Mouse (Mus musculus) layer of hippocampus, adult 18-20 months (tissue): ENCODE measurements around the gene Slc37a3. TPM values are rescaled to one million over a fixed set of nuclear protein-coding genes. Genes with fewer than 3 reads are reported as not detected.

Source experiments
- DNase-seq, 2 experiments: peaks; one replicate each; pipeline ENCODE4 v3.0.0; 2022; ENCODE audit warnings: low spot score in 2 of 2
- total RNA-seq, 2 experiments: library from RNA; stranded (reverse); gene quantifications; 2 replicates each; pipeline ENCODE4 v1.2.3; 2021

Gene Slc37a3
- total RNA-seq, 2 experiments from 2014 or later = 66.2 to 75.6 TPM

DNA sequence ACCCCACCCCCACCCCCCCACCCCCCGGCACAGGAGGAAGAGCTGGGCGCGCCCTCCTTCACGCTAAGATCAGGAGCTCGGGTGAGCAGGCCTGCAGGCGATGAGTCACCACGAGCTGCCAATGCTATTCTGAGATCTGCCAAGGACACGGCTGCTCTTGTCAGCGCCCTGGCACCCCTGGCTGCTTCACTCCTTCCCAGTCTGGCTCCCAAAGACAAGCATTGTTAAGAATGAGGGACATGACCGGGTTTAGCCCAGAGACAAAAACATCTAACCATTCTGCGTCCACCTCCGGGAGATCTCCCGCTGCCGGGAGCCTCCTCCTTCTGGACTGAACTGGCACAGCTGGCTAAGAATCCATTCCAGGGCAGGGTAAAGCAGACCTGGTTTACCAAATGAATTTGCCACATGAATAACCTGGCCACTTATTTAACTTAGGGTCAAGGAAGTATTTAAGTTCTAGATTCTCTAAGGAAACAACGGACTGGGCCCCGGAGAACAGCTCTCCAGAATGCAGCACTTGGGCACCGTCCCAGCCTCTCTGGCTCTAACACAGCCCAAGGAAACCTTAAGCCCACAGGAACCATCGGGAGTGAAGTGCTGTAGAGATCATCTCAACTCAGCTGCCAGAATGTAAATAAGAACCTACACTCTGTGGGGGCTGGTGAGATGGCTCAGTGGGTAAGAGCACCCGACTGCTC, 58.3 kb downstream of the Slc37a3 start:
- DNase-seq = peak; percentile 54 to 76

DNA sequence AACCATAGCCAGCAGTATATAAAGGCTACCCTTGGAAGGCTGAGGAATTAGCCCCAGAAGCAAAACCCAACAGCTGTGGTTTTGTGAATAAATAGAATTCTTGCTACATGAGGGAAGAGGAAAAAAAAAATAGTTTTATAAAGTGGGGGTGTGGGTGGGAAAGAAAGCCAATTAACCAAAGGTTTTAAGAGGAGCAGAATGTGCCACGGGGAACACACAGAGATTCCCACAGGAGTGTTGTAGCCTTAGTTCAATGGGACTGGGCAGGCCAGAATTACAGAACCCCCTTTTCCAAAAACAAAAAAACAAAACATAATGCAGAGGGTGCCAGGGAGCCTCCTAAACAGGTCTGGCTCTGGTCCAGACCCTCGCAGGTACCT, 58.9 kb downstream of the Slc37a3 start:
- DNase-seq = no peak

DNA sequence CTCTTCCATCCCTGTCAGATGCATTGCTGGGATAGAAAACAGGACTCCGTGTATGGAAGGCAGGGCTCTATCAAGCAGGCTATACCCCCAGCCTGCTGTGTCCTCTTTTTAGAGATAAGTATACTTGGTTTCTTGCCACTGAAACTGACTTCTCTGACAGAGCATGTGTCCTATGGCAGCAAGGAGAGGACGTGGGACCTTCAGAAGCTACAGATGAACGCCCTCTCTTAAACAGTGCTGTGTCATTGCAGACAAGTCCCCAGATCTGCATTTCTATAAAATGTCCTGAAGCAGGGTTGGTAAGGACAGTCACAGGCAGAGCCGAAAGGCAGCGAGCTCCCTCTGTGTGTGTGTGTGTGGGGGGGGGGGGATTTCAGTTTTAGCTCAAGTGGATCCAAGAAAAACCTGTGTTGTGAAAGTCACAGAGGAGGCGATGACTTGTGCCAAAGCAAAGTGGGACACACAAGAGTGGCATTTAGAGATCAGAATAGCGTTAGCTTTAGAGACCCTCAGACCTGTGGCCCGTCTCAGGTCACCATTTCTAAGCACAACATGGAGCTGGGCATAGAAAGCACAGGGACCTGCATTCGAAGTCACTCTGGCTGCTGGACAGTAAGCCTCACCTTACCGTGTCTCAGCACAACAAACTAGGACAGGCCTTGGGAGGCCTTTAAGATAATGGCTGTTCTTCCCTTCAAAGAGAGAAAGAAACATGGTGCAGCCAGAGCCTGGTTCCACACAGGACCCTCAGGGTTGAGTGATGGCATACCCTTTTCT, 59.4 kb downstream of the Slc37a3 start:
- no peak for DNase-seq

DNA sequence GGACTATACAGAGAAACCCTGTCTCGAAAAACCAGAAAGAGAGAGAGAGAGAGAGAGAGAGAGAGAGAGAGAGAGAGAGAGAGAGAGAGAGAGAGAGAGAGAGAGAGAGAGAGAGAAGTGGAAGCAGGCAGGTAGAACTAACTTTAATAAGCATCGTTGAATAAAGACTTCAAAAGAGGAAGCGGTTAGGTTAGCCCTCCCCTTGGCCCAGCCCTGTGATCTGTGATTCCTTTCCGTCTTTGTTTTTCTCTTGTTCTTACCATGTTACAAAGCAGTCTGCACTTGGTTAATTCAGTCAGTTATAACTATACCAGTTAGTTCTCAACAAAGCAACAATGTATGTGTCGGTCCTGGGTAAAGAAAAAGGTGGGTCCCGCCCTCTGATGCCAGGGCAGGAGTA, 61.4 kb downstream of the Slc37a3 start:
- no peak for DNase-seq

DNA sequence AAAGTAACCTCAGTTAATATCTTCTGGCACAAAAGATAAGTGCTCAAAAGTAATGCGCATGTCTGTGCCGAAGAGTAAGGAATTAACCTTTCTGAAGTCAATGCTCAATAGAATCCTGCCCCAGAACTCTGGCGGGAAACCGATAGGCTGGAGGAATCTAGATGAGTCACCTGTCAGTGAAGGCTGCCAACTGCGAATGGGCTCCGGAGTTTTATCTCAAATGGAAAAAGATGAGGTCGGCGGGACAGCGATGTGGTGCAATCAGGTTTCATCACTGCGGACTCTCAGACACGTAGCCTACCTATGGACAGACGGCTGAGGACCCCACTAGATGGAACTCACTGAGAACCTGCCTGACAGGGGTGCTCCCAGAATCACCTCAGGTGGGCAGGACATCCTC, 63.0 kb downstream of the Slc37a3 start:
- DNase-seq = no peak

DNA sequence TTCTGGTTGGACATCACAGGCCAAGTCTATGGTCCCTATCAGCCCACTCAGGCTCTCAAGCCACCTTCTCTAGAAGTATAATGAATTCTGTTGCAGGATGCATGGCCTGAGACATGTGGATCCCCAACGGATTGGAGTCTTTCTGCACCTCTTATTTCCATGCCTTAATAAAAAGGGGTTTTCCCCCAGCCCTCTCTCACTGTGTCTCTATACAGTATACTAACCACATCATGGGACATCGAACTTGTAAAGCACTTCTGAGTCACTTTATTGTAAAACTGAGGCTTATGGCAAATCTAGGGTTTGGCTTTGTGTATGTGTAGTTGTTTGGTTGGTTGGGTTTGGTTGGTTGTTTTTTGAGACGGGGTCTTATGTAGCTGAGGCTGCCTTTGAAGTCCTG, 65.7 kb downstream of the Slc37a3 start:
- DNase-seq = no peak

DNA sequence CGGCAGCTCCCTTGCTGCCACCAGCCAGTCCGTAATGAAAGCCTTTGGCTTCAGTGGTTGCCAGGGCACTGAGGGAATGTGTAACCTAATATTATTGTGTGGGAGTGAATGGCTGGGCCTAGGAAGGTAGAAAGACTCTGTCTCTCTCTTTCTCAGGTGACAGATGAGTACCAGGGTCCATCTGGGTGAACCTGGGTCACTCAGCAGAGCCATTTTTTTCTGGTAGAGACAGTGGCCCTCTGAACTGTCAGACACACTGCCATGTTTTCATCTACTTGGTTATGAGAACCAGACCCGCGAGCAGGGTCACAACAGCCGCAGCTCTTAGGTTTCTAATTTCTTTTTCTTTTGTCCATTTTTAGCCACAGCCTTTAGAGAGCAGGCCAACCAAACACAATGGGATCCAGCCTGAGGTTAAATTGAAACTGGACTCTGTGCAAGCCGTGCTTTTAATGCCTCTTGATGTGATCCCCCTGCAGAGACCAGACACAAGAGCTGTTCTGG, 73.1 kb downstream of the Slc37a3 start:
- DNase-seq = no peak

DNA sequence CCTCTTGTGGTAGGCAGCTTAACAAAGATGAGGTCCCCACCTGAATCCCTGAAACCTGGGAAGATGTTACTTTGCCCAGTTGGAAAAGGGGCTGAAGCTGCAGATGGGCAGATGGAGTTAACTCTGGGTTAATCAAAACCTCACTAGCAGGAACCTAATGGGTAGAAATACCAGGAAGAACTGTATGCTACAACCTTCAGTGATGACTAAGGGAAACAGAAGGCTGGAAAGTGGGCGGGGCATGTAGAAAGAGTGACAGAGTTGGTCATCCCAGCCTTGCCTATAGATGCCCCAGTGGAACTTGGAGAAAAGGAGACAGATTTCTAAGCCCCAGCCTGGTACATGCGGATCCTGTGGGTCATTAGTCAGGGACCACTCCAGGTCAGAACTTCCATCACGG, 76.0 kb downstream of the Slc37a3 start:
- no peak for DNase-seq

DNA sequence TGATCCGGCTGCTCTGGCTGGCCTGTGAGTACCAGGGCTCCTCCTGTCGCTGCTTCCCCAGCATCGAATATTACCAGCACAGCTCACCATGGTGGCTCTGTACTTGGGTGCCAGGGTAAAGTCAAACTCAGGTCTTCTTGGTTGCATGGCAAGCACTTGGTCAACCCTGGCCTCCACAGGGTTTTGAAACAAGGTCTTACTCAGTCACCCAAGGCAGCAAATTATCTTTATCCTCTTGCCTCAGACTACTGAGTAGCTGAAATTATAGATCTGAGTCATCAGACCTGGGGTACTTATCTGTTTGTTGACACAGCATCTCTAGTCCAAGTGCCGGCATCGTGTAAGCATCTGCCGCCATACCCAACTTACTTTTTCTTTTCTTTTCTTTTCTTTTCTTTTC, 80.4 kb downstream of the Slc37a3 start:
- DNase-seq = no peak

DNA sequence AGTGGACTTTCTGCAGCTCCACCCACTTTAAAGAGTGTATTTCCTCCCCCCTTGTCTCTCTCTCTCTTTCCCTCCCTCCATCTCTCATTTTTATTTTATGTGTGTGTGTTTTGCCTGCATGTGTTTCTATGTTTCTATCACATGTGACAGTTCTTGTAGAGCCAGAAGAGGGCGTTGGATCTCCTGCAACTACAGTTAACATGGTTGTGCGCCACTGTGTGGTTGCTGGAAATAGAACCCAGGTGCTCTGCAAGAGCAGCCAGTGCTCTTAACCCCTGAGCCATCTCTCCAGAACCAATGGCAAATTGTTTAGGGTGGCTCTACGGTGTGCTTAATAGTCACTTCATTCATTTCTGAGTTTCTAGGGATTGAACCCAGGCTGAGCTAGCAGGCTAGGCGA, 81.0 kb downstream of the Slc37a3 start:
- DNase-seq = no peak

DNA sequence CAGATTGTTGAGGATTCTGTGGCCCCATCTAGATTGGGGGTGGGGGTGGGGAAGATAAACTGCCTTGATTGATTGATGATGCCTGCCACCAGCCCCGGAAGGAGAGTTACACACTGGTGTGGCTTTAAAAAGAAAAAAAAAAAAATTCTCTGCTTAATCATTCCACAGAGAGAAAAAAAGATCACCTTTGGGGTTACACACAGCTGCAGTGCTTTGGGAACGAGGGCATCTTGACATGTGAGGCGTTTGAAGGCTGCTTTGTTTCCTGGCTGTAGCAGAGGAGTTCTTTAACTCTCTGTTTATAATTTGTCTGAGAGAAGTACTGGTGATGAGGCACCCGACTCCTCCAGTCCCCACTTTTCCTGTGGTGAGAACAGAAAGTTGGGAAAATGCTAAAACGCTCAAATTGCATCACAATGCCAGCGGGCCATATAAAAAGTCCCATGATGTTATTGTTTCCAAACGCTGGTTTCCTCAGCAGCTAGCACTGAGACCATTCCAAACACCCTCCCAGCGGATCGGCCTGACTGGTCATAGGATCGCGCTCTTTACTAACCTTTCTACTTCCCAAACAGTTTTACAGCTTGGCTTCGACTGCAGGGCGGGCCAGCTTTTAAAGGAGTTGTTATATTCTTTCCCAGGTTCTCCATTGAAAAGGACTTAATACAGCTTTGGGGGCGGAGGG, 81.6 kb downstream of the Slc37a3 start:
- DNase-seq = no peak

DNA sequence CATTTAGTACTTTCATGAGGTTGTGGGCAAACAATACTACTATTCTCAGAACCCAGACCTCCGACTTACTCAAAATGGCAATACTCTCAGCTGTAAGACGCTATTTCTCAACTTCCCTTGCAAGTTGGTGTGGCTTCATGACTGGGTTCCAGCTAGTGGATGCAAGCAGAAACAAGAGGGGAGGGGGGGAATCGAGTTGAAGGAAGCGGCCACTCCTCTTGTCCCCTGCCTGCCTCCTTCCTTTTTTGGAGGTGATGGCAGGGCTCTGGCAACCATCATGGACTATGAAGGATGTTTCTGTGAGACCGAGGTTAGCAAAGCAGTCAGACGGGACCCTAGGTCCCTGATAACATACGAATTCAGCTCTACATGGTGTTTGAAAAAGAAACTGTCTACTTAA, 87.8 kb downstream of the Slc37a3 start:
- no peak for DNase-seq

DNA sequence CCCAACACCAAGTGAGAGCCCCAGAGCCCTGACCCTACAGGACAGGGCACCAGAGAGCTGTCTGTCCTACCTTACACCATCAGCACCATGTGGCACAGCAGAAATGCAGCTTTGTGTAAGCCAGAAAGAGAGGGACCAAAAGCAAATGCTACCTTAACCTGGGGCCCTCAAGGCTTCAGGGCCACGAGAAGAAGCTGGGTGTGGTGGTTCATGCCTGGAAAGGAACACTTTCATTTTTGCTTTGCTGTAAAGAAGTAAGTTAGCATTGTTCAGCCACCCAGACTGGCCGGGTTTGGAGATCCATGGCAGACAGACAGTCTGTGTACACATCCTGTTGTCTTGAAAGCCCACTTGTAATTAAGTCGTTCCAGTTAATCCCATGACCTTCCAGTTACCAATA, 89.7 kb downstream of the Slc37a3 start:
- no peak for DNase-seq

DNA sequence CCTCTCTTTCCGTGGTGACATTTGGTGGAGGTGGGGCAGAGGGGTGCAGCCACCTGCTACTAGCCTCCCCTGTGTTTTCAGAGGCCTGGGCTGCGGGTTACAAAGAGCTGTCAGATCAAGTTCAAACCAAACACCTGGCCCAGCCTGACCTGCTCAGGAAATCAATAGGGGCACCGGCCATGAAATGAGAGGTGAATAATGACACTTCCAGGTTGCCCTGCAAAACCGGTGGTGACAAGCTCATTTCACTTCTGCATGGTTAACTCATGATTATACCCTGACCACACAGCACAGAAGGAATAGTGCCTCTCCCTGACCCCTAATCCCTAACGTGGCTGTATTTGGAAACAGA, 90.8 kb downstream of the Slc37a3 start:
- no peak for DNase-seq

DNA sequence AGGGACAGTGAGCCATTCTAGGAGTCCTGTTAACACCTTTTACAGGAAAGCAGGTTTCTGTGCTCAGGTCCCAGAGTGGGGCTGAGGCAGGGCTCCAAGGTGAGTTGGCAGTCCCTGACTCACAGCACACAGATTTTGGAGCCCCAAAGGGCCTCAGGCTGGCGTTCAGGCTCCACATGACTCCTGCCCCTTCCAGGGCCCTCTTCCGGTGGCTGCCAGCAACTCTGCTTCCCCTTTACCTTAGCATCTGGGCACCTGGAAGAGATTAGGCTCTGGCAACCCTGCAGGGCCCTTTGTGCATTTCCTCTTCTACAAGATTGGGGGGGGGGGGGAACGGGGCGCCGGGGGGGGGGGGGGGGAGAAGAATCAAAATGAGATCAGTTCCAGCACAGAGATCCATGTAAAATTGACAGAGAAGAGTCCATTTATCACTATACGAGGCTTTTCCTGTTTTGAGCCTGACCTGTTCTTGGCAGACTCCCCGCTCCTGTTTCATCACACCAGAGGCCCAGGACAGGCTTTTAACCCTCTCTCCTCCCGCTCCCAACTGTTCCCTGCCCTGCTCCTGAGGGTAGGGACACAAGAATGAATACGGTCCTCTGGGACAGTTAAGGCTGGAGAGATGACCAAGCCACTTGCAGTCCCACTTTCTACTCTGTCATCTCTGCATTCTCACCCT, 91.3 kb downstream of the Slc37a3 start:
- no peak for DNase-seq

DNA sequence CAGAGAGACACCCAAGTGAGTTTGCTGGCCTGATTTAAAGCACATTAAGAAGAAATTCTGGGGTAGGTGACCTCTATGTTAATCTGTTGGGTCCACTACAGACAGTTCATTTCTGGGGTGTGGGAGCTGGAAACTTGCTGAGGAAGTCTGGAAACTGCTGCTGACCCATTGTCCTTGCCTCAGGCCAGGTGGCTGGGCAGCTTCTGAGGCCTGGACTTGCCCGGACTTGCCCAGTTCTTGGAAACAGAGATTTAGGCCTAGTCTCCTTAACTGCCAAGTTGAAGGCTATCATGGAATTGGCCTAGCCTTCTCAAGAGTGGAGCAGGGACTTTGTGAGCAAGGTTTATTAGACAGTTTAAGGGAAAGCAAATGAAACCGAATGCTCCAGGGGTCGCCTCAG, 92.6 kb downstream of the Slc37a3 start:
- DNase-seq = no peak

Other genes with a start within 250 kb of the Slc37a3 start
- 10 to 100 TPM; 51.7 to 57.9 TPM for gene Kdm7a, start 170.9 kb downstream of the Slc37a3 start, total RNA-seq
- gene Rab19, start 3.5 kb upstream of the Slc37a3 start, total RNA-seq = not detected
- 100 to 1,000 TPM; 113 to 118 TPM for gene Mkrn1, start 42.8 kb upstream of the Slc37a3 start, total RNA-seq
- gene Dennd2a, start 180.2 kb upstream of the Slc37a3 start, total RNA-seq = 10 to 100 TPM; 37.6 to 38.9 TPM
- 10 to 100 TPM; 21.6 to 27.3 TPM for gene Adck2, start 196.2 kb upstream of the Slc37a3 start, total RNA-seq
- gene Gm42420, start 208.1 kb upstream of the Slc37a3 start, total RNA-seq = not detected
- 100 to 1,000 TPM; 169 to 176 TPM for gene Ndufb2, start 214.9 kb upstream of the Slc37a3 start, total RNA-seq